Mouse (Mus musculus) NIH3T3 (cell line): Measurements from ENCODE around the gene Elovl6.

Source experiments
- DNase-seq: peaks from one replicate; pipeline ENCODE4 v3.0.0-alpha.2; 2012; ENCODE audit warnings: low read depth

The Elovl6 gene

GRCm38 (mm10) chr3:129611626-129612025 lies 79.5 kb downstream of the Elovl6 start:
- no peak for DNase-seq

GRCm38 (mm10) chr3:129612311-129613097 lies 80.3 kb downstream of the Elovl6 start:
- peak; percentile 41 for DNase-seq

GRCm38 (mm10) chr3:129613756-129614155 lies 81.6 kb downstream of the Elovl6 start:
- no peak for DNase-seq

- peak; percentile 12 for DNase-seq
These were observed 82.1 kb downstream of the Elovl6 start for GRCm38 (mm10) chr3:129614216-129614615.

GRCm38 (mm10) chr3:129617450-129617849 lies 85.3 kb downstream of the Elovl6 start:
- no peak for DNase-seq

GRCm38 (mm10) chr3:129619194-129619775 lies 87.1 kb downstream of the Elovl6 start:
- DNase-seq: no peak

- peak; percentile 71 for DNase-seq
These were observed 88.6 kb downstream of the Elovl6 start for GRCm38 (mm10) chr3:129620802-129621201.

GRCm38 (mm10) chr3:129621255-129621654 lies 89.1 kb downstream of the Elovl6 start:
- DNase-seq: peak; percentile 28

GRCm38 (mm10) chr3:129622120-129622519 lies 90.0 kb downstream of the Elovl6 start:
- peak; percentile 27 for DNase-seq

- no peak for DNase-seq
These were observed 90.5 kb downstream of the Elovl6 start for GRCm38 (mm10) chr3:129622705-129623104.

- DNase-seq: no peak
These were observed 92.1 kb downstream of the Elovl6 start for GRCm38 (mm10) chr3:129624193-129624805.

- DNase-seq: no peak
These were observed 95.1 kb downstream of the Elovl6 start for GRCm38 (mm10) chr3:129627281-129627680.

GRCm38 (mm10) chr3:129631018-129631417 lies 98.9 kb downstream of the Elovl6 start:
- no peak for DNase-seq

- no peak for DNase-seq
These were observed 99.7 kb downstream of the Elovl6 start for GRCm38 (mm10) chr3:129631857-129632256.

GRCm38 (mm10) chr3:129633518-129633917 lies 101.4 kb downstream of the Elovl6 start:
- no peak for DNase-seq

- DNase-seq: peak; percentile 65
These were observed 102.2 kb downstream of the Elovl6 start for GRCm38 (mm10) chr3:129634260-129634901.

- no peak for DNase-seq
These were observed 105.3 kb downstream of the Elovl6 start for GRCm38 (mm10) chr3:129637446-129637845.

GRCm38 (mm10) chr3:129639701-129640100 lies 107.5 kb downstream of the Elovl6 start:
- DNase-seq: no peak

- DNase-seq: no peak
These were observed 108.3 kb downstream of the Elovl6 start for GRCm38 (mm10) chr3:129640211-129641000.

- no peak for DNase-seq
These were observed 109.5 kb downstream of the Elovl6 start for GRCm38 (mm10) chr3:129641621-129642020.

- no peak for DNase-seq
These were observed 113.3 kb downstream of the Elovl6 start for GRCm38 (mm10) chr3:129645409-129645808.

- peak; percentile 9 for DNase-seq
These were observed 114.6 kb downstream of the Elovl6 start for GRCm38 (mm10) chr3:129646781-129647180.
